Mouse (Mus musculus): ENCODE data around the gene Camkk1. TPM values are rescaled to one million over a fixed set of nuclear protein-coding genes. Genes with fewer than 3 reads are reported as not detected.

Gene Camkk1
- polyA plus RNA-seq, 1 experiment, result 2.2 TPM

DNA sequence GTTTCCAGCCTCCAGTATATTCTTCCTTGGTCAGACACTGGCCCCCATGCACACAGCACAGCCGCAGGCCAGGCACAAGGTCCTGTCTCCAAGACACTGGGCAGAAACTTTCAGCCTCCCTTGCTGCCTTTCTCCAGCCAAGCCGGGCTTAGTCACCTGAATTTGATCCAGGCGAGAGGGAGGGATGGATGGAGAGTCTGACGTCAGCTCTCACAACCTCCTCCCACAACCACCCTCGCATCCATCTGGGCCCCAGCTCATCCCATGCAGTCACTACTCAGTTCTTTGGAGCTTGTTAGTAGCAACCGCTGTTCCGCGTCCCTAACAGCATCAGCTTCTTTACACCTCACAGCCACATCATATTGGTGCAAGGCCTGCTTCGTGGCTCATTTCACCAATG, 4.3 kb downstream of the Camkk1 start:
- Histone ChIP-seq H3K27me3 (ENCODE audit: control insufficient read depth, insufficient read depth, low read length) (no peaks in the 10 kb centered on the region; the same call in 1 of the 2 replicates), H3K36me3 (ENCODE audit: control insufficient read depth, insufficient read depth, low read length) (no peaks in the 10 kb centered on the region), H3K4me1 (ENCODE audit: control insufficient read depth, insufficient read depth, insufficient read length) (peaks cover 34% of the 10 kb centered on the region), H3K27ac (ENCODE audit: insufficient read depth, low read length) (no peak overlapping the region), H3K4me3 (ENCODE audit: extremely low read depth, insufficient read depth, insufficient read length) (no peak overlapping the region)
- TF ChIP-seq CTCF (IDR thresholded peaks at IDR 0.05; ENCODE audit: extremely low read depth, insufficient read depth, insufficient read length, insufficient replicate concordance), result no peak
- no peak for TF ChIP-seq POLR2A (IDR thresholded peaks at IDR 0.05; ENCODE audit: low read depth, low read length)
- DNase-seq (ENCODE audit: low read depth in 1 of 2, low spot score in 2 of 2), result no peak
- WGBS, result 91% methylated on average over 9 of the region's 9 CpGs

DNA sequence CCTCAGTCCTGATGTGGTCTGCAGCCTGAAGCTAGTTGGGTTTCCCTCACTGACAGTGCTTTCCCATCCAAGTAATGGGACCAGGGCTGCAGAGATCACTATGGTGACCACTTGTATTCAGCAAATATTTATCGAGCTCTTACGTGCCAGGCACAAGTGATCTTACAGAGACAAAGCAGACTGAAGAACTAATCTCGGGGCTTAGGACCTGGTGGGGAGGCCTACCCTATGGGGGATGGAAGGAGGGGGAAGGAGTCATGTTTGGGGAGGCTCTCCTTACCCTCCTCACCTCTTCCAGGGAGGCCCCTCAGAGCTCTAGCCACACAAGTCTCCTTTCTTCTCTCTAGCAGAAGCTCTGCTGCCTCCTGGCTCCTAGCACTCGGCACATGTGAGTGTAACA, 5.0 kb downstream of the Camkk1 start:
- WGBS, result 55% methylated on average over 4 of the region's 4 CpGs
- H3K4me1 ChIP-seq (ENCODE audit: control insufficient read depth, insufficient read depth, insufficient read length), result peaks cover 28% of the 10 kb centered on the region
- H3K36me3 ChIP-seq (ENCODE audit: control insufficient read depth, insufficient read depth, low read length), result no peaks in the 10 kb centered on the region
- 0 out of 2 replicates have a peak overlapping the region, but pooled peaks have one; percentile 4 for H3K27ac ChIP-seq (ENCODE audit: insufficient read depth, low read length)
- TF ChIP-seq POLR2A (IDR thresholded peaks at IDR 0.05; ENCODE audit: low read depth, low read length) (no peak), CTCF (IDR thresholded peaks at IDR 0.05; ENCODE audit: extremely low read depth, insufficient read depth, insufficient read length, insufficient replicate concordance) (no peak)
- H3K4me3 ChIP-seq (ENCODE audit: extremely low read depth, insufficient read depth, insufficient read length), result no peak overlapping the region
- H3K27me3 ChIP-seq (ENCODE audit: control insufficient read depth, insufficient read depth, low read length), result no peaks in the 10 kb centered on the region; the same call in 1 of the 2 replicates
- DNase-seq (ENCODE audit: low read depth in 1 of 2, low spot score in 2 of 2), result no peak

DNA sequence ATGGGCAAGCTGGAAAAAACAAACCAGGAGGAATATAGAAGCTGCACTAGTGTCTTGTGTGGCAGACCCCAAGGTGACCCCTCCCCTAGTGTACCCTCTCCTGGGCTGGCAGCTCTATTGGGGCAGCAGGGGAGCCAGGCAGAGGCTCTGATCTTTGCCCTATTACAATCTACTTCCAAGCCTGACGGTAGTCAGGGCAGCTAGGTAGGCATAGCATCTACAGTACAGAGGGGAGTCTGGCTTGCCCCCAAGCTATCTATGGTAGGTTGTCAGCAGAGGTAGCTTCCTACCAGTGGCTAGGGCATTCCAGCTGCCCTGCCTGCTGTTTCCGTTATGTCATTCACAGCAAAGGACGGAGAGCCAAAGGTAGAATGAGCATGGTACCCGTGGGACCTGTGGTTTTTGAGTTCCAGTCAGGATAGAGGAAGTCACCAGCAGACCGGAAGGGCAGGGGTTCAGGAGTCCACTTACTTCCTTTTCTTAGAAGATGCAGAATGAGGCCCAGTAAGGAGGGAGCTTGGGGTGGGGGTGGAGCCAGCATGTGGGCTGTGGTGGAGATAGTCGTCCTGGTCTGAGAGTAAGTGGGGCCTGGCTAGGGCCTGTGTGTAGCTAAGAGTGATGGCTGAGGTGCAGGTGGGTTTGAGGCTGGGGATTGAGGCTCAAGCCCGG, 5.6 kb downstream of the Camkk1 start:
- TF ChIP-seq CTCF (IDR thresholded peaks at IDR 0.05; ENCODE audit: extremely low read depth, insufficient read depth, insufficient read length, insufficient replicate concordance) (no peak), POLR2A (IDR thresholded peaks at IDR 0.05; ENCODE audit: low read depth, low read length) (no peak)
- 0 out of 2 replicates have a peak overlapping the region, but pooled peaks have one; percentile 4 for H3K27ac ChIP-seq (ENCODE audit: insufficient read depth, low read length)
- H3K36me3 ChIP-seq (ENCODE audit: control insufficient read depth, insufficient read depth, low read length), result no peaks in the 10 kb centered on the region
- no peak overlapping the region for H3K4me3 ChIP-seq (ENCODE audit: extremely low read depth, insufficient read depth, insufficient read length)
- H3K4me1 ChIP-seq (ENCODE audit: control insufficient read depth, insufficient read depth, insufficient read length), result peaks cover 28% of the 10 kb centered on the region
- peak; percentile 68 to 74 for DNase-seq (ENCODE audit: low read depth in 1 of 2, low spot score in 2 of 2)
- 11% methylated on average over 7 of the region's 7 CpGs for WGBS
- H3K27me3 ChIP-seq (ENCODE audit: control insufficient read depth, insufficient read depth, low read length), result no peaks in the 10 kb centered on the region; the same call in 1 of the 2 replicates

DNA sequence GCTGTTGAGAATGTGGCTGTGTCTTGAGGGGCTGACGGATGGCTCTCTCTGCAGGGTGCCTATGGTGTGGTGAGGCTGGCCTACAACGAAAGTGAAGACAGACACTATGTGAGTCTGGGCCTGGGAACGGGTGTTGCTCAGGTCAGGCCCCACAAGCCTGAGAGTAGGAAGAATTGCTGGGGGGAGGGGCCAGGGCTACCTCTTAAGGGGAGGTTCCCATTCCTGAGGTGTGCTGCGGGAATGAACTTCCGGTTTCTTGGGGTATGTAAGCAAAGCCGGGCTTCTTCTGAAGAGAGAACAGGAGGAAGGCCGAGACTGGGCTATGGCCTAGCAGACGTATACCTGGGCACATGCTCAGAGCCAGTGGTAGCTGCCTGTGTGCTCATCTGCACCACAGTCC, 8.2 kb downstream of the Camkk1 start:
- peaks cover 24% of the 10 kb centered on the region for H3K4me1 ChIP-seq (ENCODE audit: control insufficient read depth, insufficient read depth, insufficient read length)
- no peaks in the 10 kb centered on the region for H3K36me3 ChIP-seq (ENCODE audit: control insufficient read depth, insufficient read depth, low read length)
- no peak overlapping the region for H3K27ac ChIP-seq (ENCODE audit: insufficient read depth, low read length)
- no peaks in the 10 kb centered on the region for H3K27me3 ChIP-seq (ENCODE audit: control insufficient read depth, insufficient read depth, low read length)
- DNase-seq (ENCODE audit: low read depth in 1 of 2, low spot score in 2 of 2), result no peak
- H3K4me3 ChIP-seq (ENCODE audit: extremely low read depth, insufficient read depth, insufficient read length), result no peak overlapping the region
- WGBS, result 76% methylated on average over 8 of the region's 8 CpGs
- TF ChIP-seq POLR2A (IDR thresholded peaks at IDR 0.05; ENCODE audit: low read depth, low read length), result no peak
- TF ChIP-seq CTCF (IDR thresholded peaks at IDR 0.05; ENCODE audit: extremely low read depth, insufficient read depth, insufficient read length, insufficient replicate concordance), result no peak

DNA sequence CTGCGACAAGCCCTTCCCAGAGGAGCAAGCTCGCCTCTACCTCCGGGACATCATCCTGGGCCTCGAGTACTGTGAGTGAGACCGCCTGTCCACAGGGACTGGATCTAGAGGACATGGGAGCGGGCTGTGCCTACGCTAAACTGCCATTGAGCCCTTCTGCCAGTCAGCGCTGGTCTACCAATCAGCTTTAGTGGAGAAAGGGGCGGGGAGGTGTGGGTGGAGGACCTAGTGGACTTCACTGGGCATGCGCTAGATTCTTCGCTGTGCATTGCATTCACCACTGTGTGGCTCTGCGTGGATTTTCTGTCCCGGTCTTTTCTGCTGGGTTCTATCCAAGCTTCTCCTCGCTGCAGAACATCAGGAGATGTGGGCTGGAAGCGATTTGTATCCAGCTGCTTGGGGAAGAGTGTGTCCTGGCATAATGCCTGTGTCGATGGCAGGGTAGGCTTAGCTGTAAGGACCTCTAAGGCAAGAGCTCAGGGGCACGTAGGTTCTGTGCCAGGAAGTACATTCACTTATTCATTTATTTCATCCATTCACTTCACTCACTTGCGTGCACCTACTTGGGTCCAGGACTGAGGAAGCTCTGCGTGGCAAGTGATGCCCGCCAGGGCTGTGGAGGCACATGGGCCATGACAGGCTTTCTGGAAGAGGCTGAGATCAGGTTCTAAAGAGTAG, 12.2 kb downstream of the Camkk1 start:
- Histone ChIP-seq H3K27ac (ENCODE audit: insufficient read depth, low read length) (no peak overlapping the region), H3K36me3 (ENCODE audit: control insufficient read depth, insufficient read depth, low read length) (no peaks in the 10 kb centered on the region), H3K27me3 (ENCODE audit: control insufficient read depth, insufficient read depth, low read length) (no peaks in the 10 kb centered on the region), H3K4me3 (ENCODE audit: extremely low read depth, insufficient read depth, insufficient read length) (peak overlapping the region; percentile 36; the same call in 1 of the 2 replicates), H3K4me1 (ENCODE audit: control insufficient read depth, insufficient read depth, insufficient read length) (no peaks in the 10 kb centered on the region)
- 37% methylated on average over 20 of the region's 20 CpGs for WGBS
- TF ChIP-seq POLR2A (IDR thresholded peaks at IDR 0.05; ENCODE audit: low read depth, low read length) (no peak), CTCF (IDR thresholded peaks at IDR 0.05; ENCODE audit: extremely low read depth, insufficient read depth, insufficient read length, insufficient replicate concordance) (no peak; the same call in 1 of the 2 replicates)
- DNase-seq (ENCODE audit: low read depth in 1 of 2, low spot score in 2 of 2), result peak; percentile 63 to 78

DNA sequence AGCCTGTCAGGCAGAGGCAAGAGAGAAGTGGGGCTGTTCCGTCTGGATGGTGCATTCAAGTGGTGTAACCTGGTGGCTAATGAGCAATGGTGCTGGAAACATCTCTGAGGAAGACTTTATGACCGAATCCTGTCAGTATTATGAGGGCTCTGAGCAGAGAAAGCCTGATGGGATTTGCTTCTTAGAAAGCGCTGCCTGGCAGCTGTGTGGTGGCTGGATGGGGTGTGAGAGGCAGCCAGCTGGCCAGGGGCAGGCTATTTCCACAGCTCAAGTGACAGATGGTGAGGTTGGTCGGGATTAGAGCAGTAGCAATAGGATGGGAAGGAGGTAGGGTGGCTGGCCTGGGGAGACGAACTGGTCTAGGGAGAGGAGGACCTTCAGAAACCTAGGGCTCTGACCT, 12.7 kb downstream of the Camkk1 start:
- no peak overlapping the region for H3K4me3 ChIP-seq (ENCODE audit: extremely low read depth, insufficient read depth, insufficient read length)
- no peaks in the 10 kb centered on the region for H3K36me3 ChIP-seq (ENCODE audit: control insufficient read depth, insufficient read depth, low read length)
- 94% methylated on average over 5 of the region's 5 CpGs for WGBS
- no peak overlapping the region for H3K27ac ChIP-seq (ENCODE audit: insufficient read depth, low read length)
- H3K4me1 ChIP-seq (ENCODE audit: control insufficient read depth, insufficient read depth, insufficient read length), result no peaks in the 10 kb centered on the region
- no peak for DNase-seq (ENCODE audit: low read depth in 1 of 2, low spot score in 2 of 2)
- H3K27me3 ChIP-seq (ENCODE audit: control insufficient read depth, insufficient read depth, low read length), result no peaks in the 10 kb centered on the region
- no peak for TF ChIP-seq POLR2A (IDR thresholded peaks at IDR 0.05; ENCODE audit: low read depth, low read length)
- TF ChIP-seq CTCF (IDR thresholded peaks at IDR 0.05; ENCODE audit: extremely low read depth, insufficient read depth, insufficient read length, insufficient replicate concordance), result no peak

DNA sequence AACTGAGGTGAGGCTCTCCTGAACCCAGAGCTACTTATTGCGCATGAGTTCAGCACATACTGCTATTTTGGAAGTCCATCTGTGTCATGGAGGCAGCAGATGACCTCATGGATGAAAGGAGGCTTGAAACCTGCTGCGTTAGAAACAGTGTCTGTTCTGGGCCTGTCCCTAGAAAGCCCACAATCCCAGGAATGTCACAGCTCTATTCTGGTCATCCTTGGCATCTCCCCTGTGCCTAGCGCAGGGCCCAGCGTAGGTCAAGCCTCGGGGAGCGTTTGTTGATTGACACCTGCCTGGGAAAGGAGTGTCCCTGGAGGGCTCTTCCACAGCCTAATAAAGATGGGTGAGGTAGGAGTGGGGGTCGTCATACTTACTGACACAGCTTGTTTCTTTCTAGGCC, 17.3 kb downstream of the Camkk1 start:
- WGBS, result 93% methylated on average over 7 of the region's 7 CpGs
- Histone ChIP-seq H3K27ac (ENCODE audit: insufficient read depth, low read length) (no peak overlapping the region), H3K36me3 (ENCODE audit: control insufficient read depth, insufficient read depth, low read length) (no peaks in the 10 kb centered on the region), H3K27me3 (ENCODE audit: control insufficient read depth, insufficient read depth, low read length) (no peaks in the 10 kb centered on the region), H3K4me1 (ENCODE audit: control insufficient read depth, insufficient read depth, insufficient read length) (no peaks in the 10 kb centered on the region), H3K4me3 (ENCODE audit: extremely low read depth, insufficient read depth, insufficient read length) (no peak overlapping the region)
- TF ChIP-seq CTCF (IDR thresholded peaks at IDR 0.05; ENCODE audit: extremely low read depth, insufficient read depth, insufficient read length, insufficient replicate concordance) (no peak), POLR2A (IDR thresholded peaks at IDR 0.05; ENCODE audit: low read depth, low read length) (no peak)
- no peak for DNase-seq (ENCODE audit: low read depth in 1 of 2, low spot score in 2 of 2)

Data from spleen, adult 2 months (tissue).